Mouse (Mus musculus) megakaryocyte, embryonic 14.5 days (primary cell): ENCODE measurements around the gene Astn1.

Source experiments
- FLI1 ChIP-seq: IDR thresholded peaks from 2 replicates; pipeline ENCODE4 v1.6.1; 2012; ENCODE audit warnings: low read length, inconsistent platforms, mixed read lengths
- GATA1 ChIP-seq: IDR thresholded peaks from 3 replicates; pipeline ENCODE4 v1.6.1; 2012; ENCODE audit warnings: mixed read lengths, low read length, inconsistent platforms, borderline replicate concordance

DNA sequence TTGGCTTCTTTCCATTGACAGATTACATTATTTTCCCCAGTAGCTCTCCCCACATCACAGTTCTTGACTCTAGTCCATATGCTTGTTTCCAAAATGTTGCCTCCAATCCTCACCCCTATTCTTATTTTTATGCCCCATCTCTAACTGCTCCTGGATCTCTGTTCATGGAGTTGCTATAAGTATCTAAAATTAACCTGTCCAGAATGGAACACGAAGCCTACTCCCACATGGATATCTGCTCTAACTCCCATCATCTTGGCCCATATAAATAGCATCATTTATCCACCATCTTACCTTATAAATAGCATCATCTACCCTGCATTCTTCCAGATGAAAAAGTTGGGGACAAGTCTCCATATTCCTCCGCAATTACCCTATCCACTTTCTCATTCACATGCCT lies 187.5 kb downstream of the Astn1 start:
- no peak for TF ChIP-seq GATA1
- no peak for TF ChIP-seq FLI1
